Mouse (Mus musculus) forebrain, embryonic 11.5 days (tissue): ENCODE results near the gene Klrd1. TPM values are rescaled to one million over a fixed set of nuclear protein-coding genes. Genes with fewer than 3 reads are reported as not detected.
"Not testable (repeated sequence)": the region's sequence is repeated elsewhere in the genome, so short reads cannot be mapped to it uniquely, and the experiment has no call there.

Experiments used
- ATAC-seq: fragments of 200-750 bp; cut with Nextera tagmentation; replicated peaks from 2 replicates; pipeline ENCODE4 v1.8.0; 2017; ENCODE audit warnings: moderate TSS enrichment; ENCODE audit not compliant: low FRiP score
- DNase-seq: peaks from one replicate; pipeline ENCODE4 v3.0.0-alpha.2; 2017; ENCODE audit warnings: low spot score
- H3K27ac ChIP-seq: fragments of 300-500 bp; sonication (generic); 2 replicates; pipeline ENCODE4 v1.5.1; 2014; ENCODE audit warnings: low read depth, low read length
- H3K27me3 ChIP-seq: fragments of 300-500 bp; sonication (generic); 2 replicates; pipeline ENCODE4 v1.6.1; 2014; ENCODE audit warnings: mild to moderate bottlenecking, low read length, mixed read lengths; ENCODE audit not compliant: control insufficient read depth, insufficient read depth
- H3K36me3 ChIP-seq: fragments of 300-500 bp; sonication (generic); 2 replicates; pipeline ENCODE4 v1.6.1; 2014; ENCODE audit warnings: mild to moderate bottlenecking, low read length, moderate library complexity, mixed read lengths; ENCODE audit not compliant: control insufficient read depth, insufficient read depth
- H3K4me1 ChIP-seq: fragments of 300-500 bp; sonication (generic); replicated peaks from 2 replicates; pipeline ENCODE4 v1.6.1; 2014; ENCODE audit warnings: low read length, mixed read lengths; ENCODE audit not compliant: control insufficient read depth, insufficient read depth
- H3K4me2 ChIP-seq: fragments of 300-500 bp; sonication (generic); 2 replicates; pipeline ENCODE4 v1.6.1; 2014; ENCODE audit warnings: low read depth, mild to moderate bottlenecking, low read length, moderate library complexity, mixed read lengths; ENCODE audit not compliant: severe bottlenecking
- H3K4me3 ChIP-seq: fragments of 300-500 bp; sonication (generic); 2 replicates; pipeline ENCODE4 v1.5.1; 2014; ENCODE audit warnings: low read depth, low read length
- H3K9ac ChIP-seq: fragments of 300-500 bp; sonication (generic); 2 replicates; pipeline ENCODE4 v1.6.1; 2014; ENCODE audit warnings: low read length
- H3K9me3 ChIP-seq: fragments of 300-500 bp; sonication (generic); 2 replicates; pipeline ENCODE4 v1.6.1; 2016; ENCODE audit warnings: low read length, mixed read lengths; ENCODE audit not compliant: control insufficient read depth
- WGBS: fragments of 180-500 bp; shearing (Covaris S2); extraction: QIAGEN DNeasy Blood & Tissue Kit; methylation state at CpG from one replicate; pipeline ENCODE4 v1.1.7; 2014; 5-methylcytosine and 5-hydroxymethylcytosine counted together
- polyA plus RNA-seq: library from polyadenylated mRNA; unstranded; fragments of >200 nt; fragmentation: Nextera tagmentation; extraction: Ambion mirVana; gene quantifications from 2 replicates; pipeline ENCODE4 v1.2.1, GENCODE M21; 2014

Gene Klrd1
- polyA plus RNA-seq, 1 experiment from 2014 or later: not detected

DNA sequence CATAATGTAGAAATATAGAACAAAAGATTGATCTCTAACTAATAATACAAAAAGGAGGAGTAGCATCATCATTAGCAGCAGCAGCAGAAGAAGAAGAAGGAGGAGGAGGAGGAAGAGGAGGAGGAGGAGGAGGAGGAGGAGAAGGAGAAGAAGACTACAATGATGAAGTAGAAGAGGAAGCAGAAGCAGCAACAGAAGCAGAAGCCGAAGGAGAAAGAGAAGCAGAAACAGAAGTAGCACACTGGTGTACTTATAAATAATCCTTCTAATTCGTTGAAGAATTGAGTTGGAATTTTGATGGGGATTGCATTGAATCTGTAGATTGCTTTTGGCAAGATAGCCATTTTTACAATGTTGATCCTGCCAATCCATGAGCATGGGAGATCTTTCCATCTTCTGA, 39.5 kb downstream of the Klrd1 start:
- H3K27me3 ChIP-seq, H3K9me3 ChIP-seq, DNase-seq, H3K4me1 ChIP-seq, H3K4me2 ChIP-seq, H3K4me3 ChIP-seq, H3K9ac ChIP-seq, H3K27ac ChIP-seq, H3K36me3 ChIP-seq, ATAC-seq: not testable (repeated sequence)
- WGBS: 86% methylated on average over 2 of the region's 2 CpGs

DNA sequence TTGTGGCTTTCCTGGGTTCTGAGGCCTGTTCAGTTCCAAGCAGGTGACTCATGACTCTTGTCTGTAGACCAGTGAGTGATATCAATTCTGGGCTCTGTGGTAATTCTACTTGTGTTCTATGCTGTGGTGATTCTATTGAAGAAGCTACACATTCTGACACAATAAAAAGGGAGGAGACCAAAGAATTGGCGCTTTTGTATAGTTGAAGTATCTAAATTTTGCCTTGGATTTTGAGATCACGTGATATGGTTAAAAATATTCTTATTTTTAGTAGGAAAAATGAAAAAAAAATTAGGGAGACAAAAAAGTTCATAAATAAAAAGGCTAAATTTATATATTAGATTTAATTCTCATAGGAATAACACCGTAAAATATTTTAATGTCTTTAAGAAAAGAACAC, 51.7 kb downstream of the Klrd1 start, which contains the start of gene Klrc3:
Gene Klrc3, minus strand, starts transcription at position 101 of the 400 bp plus-strand sequence.
- not testable (repeated sequence) for H3K4me3 ChIP-seq, H3K9ac ChIP-seq, ATAC-seq, H3K27ac ChIP-seq, H3K4me1 ChIP-seq, H3K36me3 ChIP-seq, H3K4me2 ChIP-seq, DNase-seq, H3K27me3 ChIP-seq, H3K9me3 ChIP-seq
- 86% methylated on average over 3 of the region's 3 CpGs for WGBS

GRCm38 (mm10) chr6:129644054-129644453, 52.5 kb downstream of the Klrd1 start:
- not testable (repeated sequence) for H3K9ac ChIP-seq, H3K4me2 ChIP-seq, DNase-seq, H3K36me3 ChIP-seq, H3K4me1 ChIP-seq, H3K4me3 ChIP-seq, H3K9me3 ChIP-seq, H3K27ac ChIP-seq, ATAC-seq, H3K27me3 ChIP-seq
- WGBS: 92% methylated on average over 1 of the region's 3 CpGs

Other genes with a start within 250 kb of the Klrd1 start
- 0.19 and 0.39 TPM in 2 replicates for gene Clec12a, start 249.1 kb upstream of the Klrd1 start, polyA plus RNA-seq
- gene Clec12b, start 205.9 kb upstream of the Klrd1 start, polyA plus RNA-seq: not detected in 2 replicates
- 7.5 and 12.3 TPM in 2 replicates for gene Clec1b, start 194.5 kb upstream of the Klrd1 start, polyA plus RNA-seq
- gene Clec9a, start 182.9 kb upstream of the Klrd1 start, polyA plus RNA-seq: 0.33 and 0.51 TPM in 2 replicates
- 0.65 and 0.75 TPM in 2 replicates for gene Clec1a, start 139.8 kb upstream of the Klrd1 start, polyA plus RNA-seq
- gene Olr1, start 84.6 kb upstream of the Klrd1 start, polyA plus RNA-seq: not detected in 2 replicates
- gene Tmem52b, start 79.2 kb upstream of the Klrd1 start, polyA plus RNA-seq: not detected in 2 replicates
- 21.5 and 22.4 TPM in 2 replicates for gene Gabarapl1, start 58.6 kb upstream of the Klrd1 start, polyA plus RNA-seq
- not detected in 2 replicates for gene Klre1, start 13.9 kb upstream of the Klrd1 start, polyA plus RNA-seq
- 0.16 and 0.23 TPM in 2 replicates for gene Klrk1, start 32.1 kb downstream of the Klrd1 start, polyA plus RNA-seq
- not detected in 2 replicates for gene Klrc3, start 51.6 kb downstream of the Klrd1 start, polyA plus RNA-seq
- not detected in 2 replicates for gene Klrc2, start 68.9 kb downstream of the Klrd1 start, polyA plus RNA-seq
- gene Klrc1, start 87.2 kb downstream of the Klrd1 start, polyA plus RNA-seq: not detected in 2 replicates
- gene Klri1, start 125.3 kb downstream of the Klrd1 start, polyA plus RNA-seq: not detected in 2 replicates
- gene Klri2, start 148.7 kb downstream of the Klrd1 start, polyA plus RNA-seq: not detected in 2 replicates
- not detected in 2 replicates for gene Gm156, start 192.5 kb downstream of the Klrd1 start, polyA plus RNA-seq